Mouse (Mus musculus) liver, adult 2 months (tissue): ENCODE results near the gene Aqr.

ENCODE experiments used
- CTCF ChIP-seq: fragments of 200-500 bp; IDR thresholded peaks from 2 replicates; pipeline ENCODE4 v1.5.1; 2011; ENCODE audit warnings: low read depth, low read length, control low read depth
- POLR2A ChIP-seq: fragments of 200-500 bp; IDR thresholded peaks from 2 replicates; pipeline ENCODE4 v1.6.1; 2011; ENCODE audit warnings: low read length, control low read depth; ENCODE audit not compliant: insufficient read depth; ENCODE audit errors: extremely low read depth

DNA sequence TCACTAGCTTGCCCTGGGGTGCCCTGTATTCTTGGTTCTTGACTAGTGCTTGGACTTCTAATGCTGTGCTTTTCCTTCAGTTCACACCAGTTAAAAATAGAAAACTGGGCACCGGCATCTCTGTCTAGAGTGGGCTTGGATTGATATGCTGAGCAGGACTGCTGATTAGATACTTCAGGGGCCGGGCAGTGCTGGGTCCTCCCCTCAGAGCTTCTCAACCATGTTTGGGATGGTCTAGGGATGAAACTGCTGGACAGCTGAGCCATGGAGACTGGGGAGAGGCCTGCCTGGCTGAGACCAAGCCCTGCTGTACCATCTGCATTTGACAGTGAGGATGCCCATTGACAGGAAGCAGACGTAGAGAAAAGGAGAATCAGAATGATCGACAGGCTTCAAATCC lies 132.7 kb downstream of the Aqr start:
- no peak for TF ChIP-seq CTCF
- no peak for TF ChIP-seq POLR2A
